Mouse (Mus musculus) stomach, embryonic 14.5 days (tissue): ENCODE data around the gene Hs1bp3. TPM values are rescaled to one million over a fixed set of nuclear protein-coding genes. Genes with fewer than 3 reads are reported as not detected.

Experiments
- ATAC-seq: fragments of 200-750 bp; cut with Nextera tagmentation; 2 replicates; pipeline ENCODE4 v1.8.0; 2017; ENCODE audit warnings: low read depth, moderate TSS enrichment; ENCODE audit not compliant: insufficient number of reproducible peaks, insufficient read depth, low FRiP score
- H3K27ac ChIP-seq: fragments of 300-500 bp; sonication (generic); 2 replicates; pipeline ENCODE4 v1.5.1; 2014; ENCODE audit warnings: mild to moderate bottlenecking, low read length, moderate library complexity, mixed read lengths
- H3K27me3 ChIP-seq: fragments of 300-500 bp; sonication (generic); 2 replicates; pipeline ENCODE4 v1.6.1; 2014; ENCODE audit warnings: low read length, control low read depth, mixed read lengths; ENCODE audit not compliant: control insufficient read depth, insufficient read depth
- H3K36me3 ChIP-seq: fragments of 300-500 bp; sonication (generic); 2 replicates; pipeline ENCODE4 v1.6.1; 2014; ENCODE audit warnings: mild to moderate bottlenecking, control low read depth, low read length, moderate library complexity, mixed read lengths; ENCODE audit not compliant: control insufficient read depth, insufficient read depth
- H3K4me1 ChIP-seq: fragments of 300-500 bp; sonication (generic); 2 replicates; pipeline ENCODE4 v1.6.1; 2014; ENCODE audit warnings: low read length, control low read depth, mixed read lengths; ENCODE audit not compliant: control insufficient read depth, insufficient read depth
- H3K4me2 ChIP-seq: fragments of 300-500 bp; sonication (generic); replicated peaks from 2 replicates; pipeline ENCODE4 v1.6.1; 2014; ENCODE audit warnings: low read depth, low read length, control low read depth
- H3K4me3 ChIP-seq: fragments of 300-500 bp; sonication (generic); 2 replicates; pipeline ENCODE4 v1.5.1; 2014; ENCODE audit warnings: low read depth, low read length, control low read depth
- H3K9ac ChIP-seq: fragments of 300-500 bp; sonication (generic); replicated peaks from 2 replicates; pipeline ENCODE4 v1.6.1; 2014; ENCODE audit warnings: low read depth, mild to moderate bottlenecking, control low read depth, low read length, moderate library complexity, mixed read lengths
- H3K9me3 ChIP-seq: fragments of 300-500 bp; sonication (generic); 2 replicates; pipeline ENCODE4 v1.6.1; 2016; ENCODE audit warnings: low read depth, low read length, control low read depth; ENCODE audit not compliant: control insufficient read depth
- WGBS: fragments of 180-500 bp; shearing (Covaris S2); extraction: QIAGEN DNeasy Blood & Tissue Kit; methylation state at CpG from one replicate; pipeline ENCODE4 v1.1.7; 2014; 5-methylcytosine and 5-hydroxymethylcytosine counted together
- polyA plus RNA-seq: library from polyadenylated mRNA; unstranded; fragments of >200 nt; fragmentation: Nextera tagmentation; extraction: Ambion mirVana; gene quantifications from 2 replicates; pipeline ENCODE4 v1.2.1, GENCODE M21; 2014

Gene Hs1bp3
- polyA plus RNA-seq, 1 experiment from 2014 or later: 11.2 TPM

DNA sequence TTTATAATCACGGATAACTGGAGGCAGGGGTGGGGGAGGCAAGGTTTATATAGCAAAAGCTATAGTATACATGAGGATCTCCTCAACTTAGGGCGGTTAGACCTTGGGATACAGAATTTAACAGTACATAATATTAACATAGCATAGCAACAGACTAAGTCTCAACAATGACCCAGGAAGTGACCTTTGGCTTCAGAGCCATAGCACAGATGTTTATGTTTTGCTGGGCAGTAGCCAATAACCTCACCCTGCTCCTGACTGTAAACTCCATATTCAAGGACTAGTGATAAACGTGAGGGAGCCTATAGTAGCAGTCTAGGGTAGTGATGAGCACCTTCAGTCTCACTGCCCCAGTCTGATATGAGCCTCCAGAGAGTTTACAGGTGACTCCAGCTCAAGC lies 53.5 kb downstream of the Hs1bp3 start:
- Histone ChIP-seq H3K27ac (no peak overlapping the region), H3K4me2 (no peak overlapping the region), H3K9ac (no peak overlapping the region), H3K4me1 (no peaks in the 10 kb centered on the region), H3K36me3 (no peaks in the 10 kb centered on the region), H3K9me3 (no peaks in the 10 kb centered on the region), H3K4me3 (no peak overlapping the region), H3K27me3 (no peaks in the 10 kb centered on the region)
- 40% methylated on average over 3 of the region's 3 CpGs for WGBS
- no peak for ATAC-seq

DNA sequence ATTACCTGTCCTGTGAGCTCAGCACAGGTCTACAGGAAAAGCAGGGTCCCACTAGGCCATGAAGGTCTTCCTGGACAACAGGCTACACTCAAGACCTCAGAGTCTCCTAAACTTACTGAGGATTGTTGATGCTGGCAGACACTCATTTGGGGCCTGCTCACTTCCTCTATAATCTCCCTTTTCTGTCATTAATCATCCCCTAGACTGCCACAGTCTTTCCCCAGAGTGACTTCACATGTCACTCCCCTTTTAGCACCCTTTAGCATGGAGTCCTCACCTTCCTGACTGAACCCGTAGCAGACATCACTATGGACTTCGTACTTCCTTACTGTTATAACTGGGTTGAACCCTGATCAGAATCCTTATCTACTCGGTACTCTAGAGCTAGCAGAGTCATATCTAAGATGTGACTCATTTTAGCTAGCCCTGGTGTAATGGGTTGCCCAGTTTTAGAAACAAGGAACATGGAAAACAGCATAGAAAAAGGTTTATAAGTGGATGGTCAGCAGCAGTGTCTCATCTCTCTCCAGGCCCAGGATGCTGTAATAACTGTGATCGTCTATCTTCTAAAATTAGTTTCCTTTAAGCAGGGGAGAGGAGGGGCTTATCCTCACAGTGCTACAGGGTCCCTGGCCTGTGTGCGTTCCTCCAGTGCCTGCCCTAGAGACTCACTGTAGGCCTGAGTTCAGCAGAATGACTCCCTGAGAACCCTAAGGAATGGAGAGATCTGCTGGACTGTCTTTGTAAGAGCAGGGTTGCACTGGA lies 58.7 kb downstream of the Hs1bp3 start:
- Histone ChIP-seq H3K4me1 (no peaks in the 10 kb centered on the region), H3K4me2 (no peak overlapping the region), H3K9ac (no peak overlapping the region), H3K27me3 (no peaks in the 10 kb centered on the region), H3K4me3 (no peak overlapping the region), H3K36me3 (no peaks in the 10 kb centered on the region), H3K9me3 (no peaks in the 10 kb centered on the region), H3K27ac (no peak overlapping the region)
- 54% methylated on average over 5 of the region's 5 CpGs for WGBS
- no peak for ATAC-seq

DNA sequence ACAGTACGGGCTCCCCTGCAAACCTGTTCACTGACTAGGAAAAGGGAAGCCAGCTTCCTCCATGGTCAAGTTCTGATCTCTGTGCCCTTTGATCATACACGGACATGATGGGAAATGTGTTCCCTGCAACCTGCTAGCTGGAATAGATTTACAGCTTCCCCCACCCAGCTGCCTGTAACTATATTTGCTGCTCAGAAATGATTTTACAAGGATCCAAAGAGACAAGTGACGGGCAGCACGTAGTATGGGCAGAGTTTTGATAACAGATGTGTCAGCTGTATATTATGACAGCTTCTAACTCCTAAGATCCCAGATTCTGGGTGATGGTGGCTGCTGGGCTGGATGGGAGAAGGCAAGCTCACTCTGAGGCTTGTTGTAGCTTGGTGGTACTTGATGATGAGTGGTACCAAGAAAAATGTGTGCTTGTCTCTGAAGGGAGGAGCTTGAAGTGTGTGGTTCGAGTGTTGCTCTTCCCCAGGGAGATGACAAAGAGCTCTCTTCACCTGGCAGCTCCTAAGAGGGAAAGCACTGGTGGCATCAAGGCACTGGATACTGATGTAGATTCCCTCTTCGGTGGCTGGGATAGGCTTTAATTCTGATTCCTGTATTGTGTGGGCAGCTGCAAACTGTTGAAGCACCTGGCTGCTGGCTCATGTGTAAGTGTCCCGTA lies 59.4 kb downstream of the Hs1bp3 start:
- H3K9me3 ChIP-seq: no peaks in the 10 kb centered on the region
- ATAC-seq: no peak
- H3K9ac ChIP-seq: no peak overlapping the region
- WGBS: 84% methylated on average over 7 of the region's 7 CpGs
- no peaks in the 10 kb centered on the region for H3K4me1 ChIP-seq
- no peaks in the 10 kb centered on the region for H3K27me3 ChIP-seq
- no peaks in the 10 kb centered on the region for H3K36me3 ChIP-seq
- no peak overlapping the region for H3K4me2 ChIP-seq
- H3K4me3 ChIP-seq: no peak overlapping the region
- no peak overlapping the region for H3K27ac ChIP-seq

DNA sequence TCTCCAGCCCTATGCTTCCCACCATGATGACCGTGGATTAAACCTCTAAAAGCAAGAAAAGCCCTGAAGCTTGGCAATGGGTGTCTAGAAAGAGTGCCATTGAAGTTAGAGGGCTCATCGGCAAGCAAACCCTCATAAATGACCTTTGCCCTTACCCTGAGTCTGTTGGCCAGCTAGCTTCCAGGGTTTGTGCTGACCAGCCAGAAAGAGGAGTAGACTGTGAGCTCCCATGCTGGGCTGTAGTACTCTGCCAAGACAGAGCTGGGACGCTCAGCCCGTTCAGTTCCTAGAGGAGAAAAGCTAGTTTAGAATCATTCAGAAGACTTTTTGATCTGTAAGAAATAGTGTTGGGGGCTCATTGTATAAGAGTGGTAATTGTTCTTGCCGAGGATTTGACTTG lies 60.5 kb downstream of the Hs1bp3 start:
- H3K4me3 ChIP-seq: no peak overlapping the region
- 86% methylated on average over 5 of the region's 5 CpGs for WGBS
- no peak overlapping the region for H3K9ac ChIP-seq
- H3K27me3 ChIP-seq: no peaks in the 10 kb centered on the region
- no peak overlapping the region for H3K4me2 ChIP-seq
- ATAC-seq: no peak
- H3K4me1 ChIP-seq: no peaks in the 10 kb centered on the region
- H3K27ac ChIP-seq: no peak overlapping the region
- H3K36me3 ChIP-seq: no peaks in the 10 kb centered on the region
- H3K9me3 ChIP-seq: no peaks in the 10 kb centered on the region

DNA sequence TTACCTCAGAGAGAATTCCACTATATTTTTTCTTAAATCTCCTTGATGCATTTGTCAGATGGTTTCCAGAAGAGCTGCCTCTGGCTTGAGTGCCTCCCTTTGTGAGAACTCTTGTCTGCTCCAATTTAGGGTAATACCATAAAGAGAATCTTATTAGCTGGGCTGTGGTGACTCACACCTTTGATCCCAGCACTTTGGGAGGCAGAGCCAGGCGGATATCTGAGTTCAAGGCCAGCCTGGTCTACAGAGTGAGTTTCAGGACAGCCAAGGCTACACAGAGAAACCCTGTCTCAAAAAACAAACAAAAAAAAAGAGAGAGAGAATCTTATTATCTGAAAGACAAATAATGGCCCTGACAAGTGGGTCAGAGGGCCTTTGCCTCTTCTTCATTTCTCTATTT lies 63.9 kb downstream of the Hs1bp3 start:
- 90% methylated on average over 1 of the region's 1 CpGs for WGBS
- no peak for ATAC-seq

DNA sequence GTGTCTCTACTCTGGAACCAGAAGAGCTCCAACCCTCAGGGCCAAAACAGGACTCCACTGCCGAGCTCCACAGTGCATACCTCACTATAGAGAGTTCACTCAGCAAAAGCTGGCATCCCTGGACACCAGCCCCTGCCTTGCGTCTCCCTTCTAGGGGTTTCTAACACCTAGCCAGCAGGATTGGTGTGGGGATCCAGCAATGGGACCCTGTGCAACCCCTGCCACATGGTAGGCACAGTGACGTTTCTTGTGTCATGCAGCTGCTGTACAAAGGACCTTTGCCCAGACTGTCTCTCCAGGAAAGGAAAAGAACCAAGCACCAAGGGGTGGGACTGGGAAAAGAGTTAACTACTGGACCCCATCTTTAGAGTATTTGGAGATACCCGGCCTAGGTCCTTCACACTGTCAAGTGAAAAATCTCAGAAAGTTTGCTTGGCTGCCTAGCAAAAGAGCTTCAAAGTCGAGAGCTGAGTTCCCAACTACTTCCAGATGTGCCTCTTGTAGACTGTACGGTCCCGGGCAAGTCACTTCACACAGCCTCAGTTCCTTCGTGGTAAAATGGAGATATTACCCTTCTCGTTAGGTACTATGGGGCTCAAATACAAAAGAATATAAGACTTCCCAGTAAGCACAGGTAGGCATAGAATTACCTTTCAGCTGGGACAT lies 64.9 kb downstream of the Hs1bp3 start:
- Histone ChIP-seq H3K27ac (no peak overlapping the region), H3K27me3 (no peaks in the 10 kb centered on the region), H3K9ac (no peak overlapping the region), H3K4me1 (peaks cover 7% of the 10 kb centered on the region; the same call in 1 of the 2 replicates), H3K4me3 (no peak overlapping the region), H3K36me3 (no peaks in the 10 kb centered on the region), H3K9me3 (no peaks in the 10 kb centered on the region), H3K4me2 (no peak overlapping the region)
- no peak for ATAC-seq
- 74% methylated on average over 9 of the region's 9 CpGs for WGBS

More for the DNA sequence above, 63.9 kb downstream of the Hs1bp3 start:
- no peaks in the 10 kb centered on the region for H3K9me3 ChIP-seq
- peaks cover 7% of the 10 kb centered on the region; the same call in 1 of the 2 replicates for H3K4me1 ChIP-seq
- H3K27ac ChIP-seq: no peak overlapping the region
- H3K36me3 ChIP-seq: no peaks in the 10 kb centered on the region
- no peak overlapping the region for H3K4me2 ChIP-seq
- no peaks in the 10 kb centered on the region for H3K27me3 ChIP-seq
- H3K9ac ChIP-seq: no peak overlapping the region
- H3K4me3 ChIP-seq: no peak overlapping the region

DNA sequence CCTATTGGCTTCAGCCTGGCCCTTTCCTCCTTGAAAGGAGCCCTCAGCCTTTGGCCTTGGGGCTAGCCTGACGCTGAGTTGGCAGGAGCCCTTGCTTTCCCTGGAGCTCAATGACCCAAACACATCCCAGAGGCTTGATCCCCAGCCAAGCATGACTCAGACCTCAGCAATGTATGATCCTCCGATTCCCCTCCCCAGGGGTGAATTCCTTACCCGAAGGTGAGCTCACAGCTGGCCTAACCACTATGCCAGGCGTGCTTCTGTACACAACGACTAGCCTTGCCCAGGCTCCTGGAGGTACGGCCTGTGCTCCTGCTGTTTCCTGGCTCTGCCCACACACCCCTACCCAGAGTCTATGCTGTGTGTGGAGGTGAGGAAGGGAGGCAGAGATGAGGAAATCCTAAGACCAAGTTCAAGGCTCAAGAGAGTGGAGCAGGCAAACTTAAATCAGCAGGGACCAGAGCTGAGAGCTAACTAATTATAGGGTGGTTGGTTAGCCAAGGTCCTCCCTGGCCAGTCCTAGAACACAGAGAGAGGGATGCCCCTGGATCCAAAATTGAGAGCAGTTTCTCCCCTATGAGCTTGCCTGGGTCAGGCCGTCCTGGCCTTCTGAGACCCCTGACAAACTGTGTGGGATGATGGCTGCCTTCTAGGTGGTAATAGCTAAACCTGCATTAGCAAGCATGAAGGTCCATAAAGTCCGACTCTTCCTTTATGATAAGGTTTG lies 66.7 kb downstream of the Hs1bp3 start:
- Histone ChIP-seq H3K27me3 (no peaks in the 10 kb centered on the region), H3K27ac (0 out of 2 replicates have a peak overlapping the region, but pooled peaks have one; percentile 10), H3K9ac (no peak overlapping the region), H3K9me3 (no peaks in the 10 kb centered on the region), H3K36me3 (no peaks in the 10 kb centered on the region), H3K4me3 (no peak overlapping the region), H3K4me1 (peaks cover 10% of the 10 kb centered on the region; the same call in 1 of the 2 replicates), H3K4me2 (no peak overlapping the region)
- ATAC-seq: peak; percentile 64
- 42% methylated on average over 8 of the region's 8 CpGs for WGBS

DNA sequence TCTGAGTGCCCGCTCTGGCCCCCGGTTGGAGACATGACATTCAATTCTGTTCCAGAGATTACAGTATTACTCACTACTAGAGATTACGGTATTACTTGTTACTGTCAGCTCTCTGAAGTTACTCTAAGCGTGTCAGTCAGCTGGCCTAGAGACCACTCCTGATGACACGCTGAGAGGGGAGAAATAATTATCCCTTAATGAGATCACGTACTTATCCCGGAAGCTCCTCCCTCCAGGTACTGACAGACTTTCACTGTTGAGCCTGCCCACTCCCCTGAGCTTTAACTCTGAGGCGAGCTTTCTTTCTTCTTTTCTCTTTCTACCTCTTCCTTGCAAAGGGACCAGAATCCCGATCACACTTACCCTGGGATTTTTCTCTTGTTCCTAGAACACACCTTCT lies 67.7 kb downstream of the Hs1bp3 start:
- H3K4me2 ChIP-seq: no peak overlapping the region
- peaks cover 10% of the 10 kb centered on the region; the same call in 1 of the 2 replicates for H3K4me1 ChIP-seq
- H3K36me3 ChIP-seq: no peaks in the 10 kb centered on the region
- H3K9ac ChIP-seq: no peak overlapping the region
- no peaks in the 10 kb centered on the region for H3K9me3 ChIP-seq
- ATAC-seq: no peak
- no peaks in the 10 kb centered on the region for H3K27me3 ChIP-seq
- H3K27ac ChIP-seq: no peak overlapping the region
- 57% methylated on average over 9 of the region's 9 CpGs for WGBS
- H3K4me3 ChIP-seq: no peak overlapping the region
